Mouse (Mus musculus) left cerebral cortex, adult 9 months (tissue): ENCODE results near the gene Mboat7.

Experiments used
- DNase-seq, 2 experiments: peaks; one replicate each; pipeline ENCODE4 v3.0.0; 2022; ENCODE audit warnings: low spot score in 2 of 2

Mboat7 gene

DNA sequence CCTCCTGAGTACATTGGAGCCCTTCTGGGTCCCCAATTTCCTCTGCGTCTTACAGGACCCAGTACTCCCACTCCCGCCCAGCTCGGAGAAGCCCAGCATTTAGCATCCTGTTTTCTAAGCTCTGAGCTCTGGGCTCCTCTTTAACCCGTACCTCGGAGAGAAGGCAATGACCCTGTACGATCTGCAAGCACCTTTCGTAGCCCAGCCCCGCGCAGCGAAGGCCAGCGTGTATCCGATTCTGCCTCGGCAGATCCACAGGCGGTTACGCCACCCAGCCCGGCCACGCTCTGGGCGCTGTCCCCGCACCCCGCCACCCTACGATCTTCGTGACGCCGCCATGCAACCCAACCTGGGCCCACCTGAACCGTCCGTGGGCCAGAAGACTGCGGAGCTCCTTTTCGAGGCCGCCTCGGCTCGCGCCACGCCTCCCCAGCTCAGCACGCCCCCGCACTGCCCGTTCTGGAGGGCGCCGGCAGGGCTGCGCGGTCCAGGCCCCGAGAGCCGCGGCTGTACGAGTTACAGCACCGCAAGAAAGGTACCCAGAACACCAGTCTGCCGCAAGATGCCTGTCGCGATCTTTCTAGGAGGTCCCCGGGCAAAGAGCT, 839 bp downstream of the Mboat7 start, which contains the start of gene Tsen34:
TSS of gene Tsen34 (plus strand) at position 482 of the 605 bp plus-strand sequence.
- DNase-seq: no peak

- DNase-seq: no peak
Measured at GRCm38 (mm10) chr7:3691919-3692318, 1.4 kb downstream of the Mboat7 start.

GRCm38 (mm10) chr7:3685400-3686187, 7.7 kb downstream of the Mboat7 start:
- no peak for DNase-seq

DNA sequence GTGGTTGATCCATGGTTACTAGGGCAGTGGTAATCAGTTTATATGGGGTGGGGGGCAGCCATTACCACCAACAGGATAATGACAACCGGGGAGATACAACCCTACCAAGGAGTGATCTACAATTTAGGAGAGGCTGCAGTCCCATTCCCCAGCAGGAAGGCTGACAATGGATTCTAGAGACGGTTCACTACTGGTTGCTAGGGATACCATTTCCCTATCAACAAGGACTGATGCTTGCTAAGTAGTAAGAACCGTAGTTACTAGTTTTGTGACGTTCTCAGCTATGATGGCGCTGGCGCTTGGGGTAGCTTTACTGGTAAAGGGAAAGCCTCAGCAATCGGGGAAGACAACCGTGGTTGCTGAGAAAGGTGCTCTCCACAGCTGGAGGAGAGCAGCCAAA, 8.6 kb downstream of the Mboat7 start:
- no peak for DNase-seq

DNA sequence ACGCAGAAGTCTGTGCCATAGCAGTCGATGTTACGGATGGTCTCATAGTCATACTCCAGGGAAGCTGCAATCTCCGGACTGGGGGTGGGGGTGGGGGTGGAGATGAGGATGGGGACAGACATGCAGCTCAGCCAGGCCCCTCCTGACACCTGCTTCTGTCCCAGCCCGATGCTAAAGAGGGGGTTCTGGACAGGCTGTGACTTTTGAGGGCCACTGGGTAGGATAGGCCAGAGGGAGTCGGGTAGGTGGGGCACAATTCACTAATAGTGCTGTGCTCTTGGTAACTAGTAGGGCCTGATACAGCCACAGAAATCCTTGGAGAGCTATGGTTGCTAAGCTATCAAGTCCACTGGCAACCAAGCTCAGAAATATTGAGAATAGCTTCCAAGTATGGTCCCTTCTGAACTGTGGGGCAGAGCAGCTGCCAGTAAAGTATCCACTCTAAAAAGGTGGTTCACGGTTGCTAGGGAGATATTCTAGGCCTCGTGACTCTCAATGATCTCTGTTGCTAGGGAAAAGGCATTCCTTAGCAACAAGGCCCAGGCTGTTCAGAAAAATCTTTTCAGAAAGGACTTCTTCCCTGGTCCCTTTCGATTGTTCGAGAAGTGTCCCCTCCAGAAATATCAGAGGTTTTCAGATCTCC, 9.3 kb downstream of the Mboat7 start:
- DNase-seq: peak in 1 of 2 experiments; percentile 35

DNA sequence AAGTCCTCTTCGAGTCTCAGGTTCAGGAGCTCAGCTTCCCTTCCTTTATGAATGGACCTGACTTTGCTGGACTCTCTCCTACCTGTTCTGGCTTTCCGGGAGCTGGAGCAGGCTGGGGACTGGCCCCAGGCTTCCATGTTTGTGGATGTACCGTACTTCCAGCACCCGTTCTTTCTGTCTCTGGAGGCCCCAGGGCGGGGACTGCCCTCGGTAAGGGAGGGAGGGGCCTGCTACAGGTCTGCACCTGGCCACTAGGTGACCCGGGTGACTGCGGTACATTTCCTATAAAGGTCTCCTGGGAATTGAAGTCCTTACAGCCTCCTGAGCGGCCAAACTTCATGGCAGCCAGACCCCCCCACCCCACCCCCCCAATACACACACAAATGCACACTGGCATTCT, 16.0 kb downstream of the Mboat7 start, which contains the start of gene Tmc4:
TSS of gene Tmc4 (minus strand) at position 212 of the 400 bp plus-strand sequence.
- DNase-seq: no peak

GRCm38 (mm10) chr7:3676371-3676770, 17.0 kb downstream of the Mboat7 start:
- DNase-seq: no peak

GRCm38 (mm10) chr7:3675228-3675548, 18.1 kb downstream of the Mboat7 start:
- DNase-seq: no peak

DNA sequence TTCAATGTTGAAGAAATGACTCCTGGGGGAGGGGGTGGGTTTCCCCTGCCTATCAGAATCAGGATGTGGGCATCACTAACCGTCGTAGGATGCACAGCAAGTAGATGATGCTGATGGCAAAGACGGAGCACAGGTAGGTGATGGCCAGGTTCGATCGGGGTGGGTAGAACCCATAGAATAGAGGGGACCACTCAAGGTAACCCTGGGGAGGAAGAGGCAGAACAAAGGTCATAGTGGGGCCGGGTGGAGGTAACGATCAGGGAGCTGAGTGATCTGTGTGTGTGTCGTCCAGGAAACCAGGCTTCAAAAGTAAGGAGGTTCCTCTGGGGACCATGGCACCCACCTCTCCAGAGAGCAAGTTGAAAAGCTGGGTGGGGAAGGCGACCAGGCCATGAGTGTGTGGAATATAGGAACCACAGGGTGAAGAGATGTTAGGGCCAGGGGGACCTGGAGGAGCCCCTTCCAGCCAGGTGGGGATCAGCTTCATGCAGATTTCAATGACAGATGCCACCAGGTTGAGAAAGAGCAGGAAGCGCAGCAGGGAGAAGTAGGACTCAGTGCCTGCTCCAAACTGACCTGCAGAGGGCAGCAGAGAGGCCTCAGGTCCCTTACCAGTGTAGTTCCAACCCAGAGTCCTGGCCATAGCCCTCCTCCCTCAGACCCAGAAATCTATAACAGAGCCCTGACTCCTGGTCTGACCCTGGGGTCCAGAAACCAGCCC, 18.7 kb downstream of the Mboat7 start:
- DNase-seq: peak in 1 of 2 experiments; percentile 82

GRCm38 (mm10) chr7:3666921-3667391, 26.4 kb downstream of the Mboat7 start:
- no peak for DNase-seq

DNA sequence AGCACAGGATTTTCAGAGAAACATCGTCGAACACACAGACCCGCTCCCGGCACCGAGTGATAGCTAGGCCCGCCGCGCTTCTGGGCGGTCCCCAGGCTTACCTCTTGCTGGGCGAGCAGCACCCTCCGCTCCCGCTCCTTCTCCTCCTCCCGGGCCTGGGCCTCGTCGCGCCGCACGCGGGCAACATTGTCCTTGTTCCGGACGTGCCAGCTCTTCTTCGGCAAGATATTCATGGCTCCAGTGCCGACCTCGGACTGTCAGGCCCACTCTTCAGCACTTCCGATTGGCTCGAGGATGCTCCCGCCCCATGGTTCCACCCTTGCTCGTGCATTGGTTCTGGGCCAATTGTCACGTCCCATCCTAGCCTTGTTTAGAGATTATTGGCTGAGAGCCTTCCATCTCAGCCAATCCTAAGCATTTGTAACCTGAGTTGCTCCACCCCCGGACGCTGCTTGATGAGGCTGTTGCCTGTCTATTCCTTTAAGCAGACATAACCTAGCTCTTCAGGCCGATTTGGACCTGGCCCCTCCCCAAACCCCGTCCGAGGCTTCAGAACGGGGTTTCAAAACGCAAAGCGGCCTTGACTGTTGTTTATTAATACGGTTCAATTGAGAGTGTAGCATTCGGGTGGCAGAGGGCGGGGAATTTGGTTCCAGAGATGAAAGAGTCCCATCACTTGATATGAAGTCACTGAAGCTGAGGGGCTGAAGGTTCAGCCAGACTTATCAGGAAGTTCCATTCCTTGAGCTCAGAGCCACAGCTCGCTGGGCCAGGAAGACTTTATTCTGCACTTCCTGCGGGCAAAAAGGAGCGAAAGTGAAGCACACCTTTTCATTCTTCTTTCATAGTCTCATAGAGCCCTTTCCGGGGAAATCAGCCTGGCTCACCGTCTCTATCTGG, 27.9 kb downstream of the Mboat7 start, which contains the start of gene Leng1:
TSS of gene Leng1 (minus strand) at position 626 of the 900 bp plus-strand sequence.
- DNase-seq: peak; percentile 92 to 98

- no peak for DNase-seq
Measured at GRCm38 (mm10) chr7:3664524-3665214, 28.7 kb downstream of the Mboat7 start.

GRCm38 (mm10) chr7:3658578-3658977, 34.7 kb downstream of the Mboat7 start:
- no peak for DNase-seq

DNA sequence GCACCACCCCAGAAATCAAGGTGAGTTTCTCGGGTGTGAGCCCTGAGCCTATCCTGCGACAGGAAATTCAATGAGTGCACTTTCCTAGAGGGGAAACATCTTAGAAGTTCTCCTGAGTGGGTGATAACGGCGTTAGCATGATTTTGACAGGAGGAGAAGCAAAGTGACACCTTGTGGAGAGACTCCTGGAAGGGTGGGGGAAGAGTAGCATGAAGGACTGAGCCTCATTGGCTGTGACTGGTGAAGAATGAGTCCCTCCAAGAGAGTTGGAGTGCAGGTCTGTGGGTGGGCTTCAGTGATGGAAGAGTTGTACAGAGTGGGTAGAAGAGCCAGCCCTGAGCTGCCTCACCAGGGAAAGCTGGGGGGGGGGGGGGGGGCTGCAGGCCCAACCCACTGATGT, 36.4 kb downstream of the Mboat7 start:
- no peak for DNase-seq

DNA sequence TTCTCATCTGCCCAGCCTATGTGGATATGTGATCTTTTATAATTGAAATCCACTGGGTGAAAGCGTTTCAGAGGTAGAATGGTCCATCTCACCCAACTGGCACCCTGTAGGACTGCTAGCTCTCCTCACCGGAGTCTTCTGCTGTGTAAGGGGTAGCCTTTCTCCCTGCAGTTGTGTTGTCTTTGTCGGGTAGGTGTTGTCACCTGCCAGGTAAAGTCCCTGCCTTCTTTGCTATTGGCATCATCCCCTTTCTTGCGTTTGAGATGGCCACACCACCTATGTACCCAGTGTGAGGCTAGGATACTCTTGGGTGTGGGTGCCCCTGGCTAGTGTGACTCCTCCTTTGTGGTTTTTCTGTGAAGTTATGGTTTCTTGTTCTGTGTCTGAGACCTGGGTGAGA, 46.7 kb downstream of the Mboat7 start:
- no peak for DNase-seq

DNA sequence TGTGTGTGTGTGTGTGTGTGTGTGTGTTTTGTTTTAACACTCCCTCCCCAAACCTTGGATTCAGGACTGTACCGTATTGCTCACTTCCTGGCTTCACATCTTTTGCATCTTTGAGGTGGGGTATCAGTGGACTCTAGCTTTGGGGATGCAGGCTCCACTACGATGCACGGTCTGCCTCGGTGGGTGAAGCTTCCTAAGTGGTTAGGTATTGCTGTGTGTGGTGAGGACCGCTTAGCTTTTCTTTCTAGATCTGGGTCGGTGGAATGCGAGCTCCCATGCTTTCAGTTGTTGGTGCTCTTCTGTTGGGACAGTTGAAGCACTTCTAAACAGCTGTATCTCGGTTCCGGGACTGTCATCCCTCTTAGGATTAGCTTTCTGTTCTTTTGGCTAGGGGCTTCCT, 47.1 kb downstream of the Mboat7 start:
- DNase-seq: no peak

- DNase-seq: peak in 1 of 2 experiments; percentile 28
Measured at GRCm38 (mm10) chr7:3645488-3646025, 47.8 kb downstream of the Mboat7 start.

DNA sequence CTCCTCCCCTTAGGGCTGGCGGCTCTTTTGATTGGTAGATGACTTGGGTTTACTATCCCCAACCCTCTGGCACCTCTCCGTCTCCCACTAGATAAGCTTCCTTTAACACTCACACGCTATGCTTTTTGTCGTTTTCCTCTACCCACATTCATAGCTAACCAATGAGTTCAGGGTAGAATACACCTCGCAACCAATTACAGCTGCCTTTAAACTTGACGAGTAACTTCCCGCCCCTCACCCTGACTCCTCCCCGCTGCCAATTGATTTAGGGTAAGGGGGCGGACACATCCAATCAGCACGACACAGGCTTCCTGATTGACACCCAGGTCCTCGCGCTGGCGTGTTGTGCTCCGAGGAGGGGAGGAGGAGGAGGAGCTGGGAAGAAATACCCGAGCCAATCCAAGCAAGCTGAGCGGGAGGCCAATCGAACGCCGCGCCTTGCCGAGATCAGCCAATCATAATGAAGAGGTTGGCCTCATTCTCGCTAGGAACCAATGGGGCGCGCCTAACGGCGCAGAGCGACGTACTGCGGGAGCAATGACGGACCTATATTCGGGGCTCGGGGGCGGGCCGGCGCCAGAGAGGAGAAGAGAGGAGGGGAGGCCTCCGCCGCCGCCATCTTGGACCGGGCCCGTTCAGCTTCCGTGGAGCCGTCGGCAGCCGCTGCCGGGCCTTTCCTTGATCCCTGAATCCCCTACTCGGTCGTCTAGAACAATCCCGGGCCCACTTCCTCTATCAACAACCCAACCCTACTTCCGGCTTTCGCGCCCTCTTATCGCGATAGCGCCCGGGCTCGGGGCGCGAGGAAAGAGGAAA, 48.4 kb downstream of the Mboat7 start, which contains the start of gene Cnot3:
TSS of gene Cnot3 (plus strand) at position 597 of the 816 bp plus-strand sequence.
- DNase-seq: peak; percentile 100

DNA sequence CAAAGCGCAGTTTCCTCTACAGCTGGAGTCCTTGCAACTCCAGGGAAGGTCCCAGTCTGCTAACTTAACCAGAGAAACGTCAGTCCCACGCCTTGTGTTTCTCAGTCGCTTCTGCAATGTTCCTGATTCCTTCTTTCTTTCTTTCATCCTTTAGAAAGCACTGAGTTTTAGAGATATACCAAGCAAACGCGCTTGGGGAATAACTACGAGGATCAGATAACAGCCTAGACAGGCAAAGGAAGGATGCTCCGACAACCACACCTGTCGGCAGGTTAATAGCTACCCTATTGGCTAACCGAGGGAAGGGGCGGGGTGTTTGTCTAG, 49.0 kb downstream of the Mboat7 start:
- no peak for DNase-seq
